Mouse (Mus musculus): ENCODE results near the gene Pank1. TPM values are rescaled to one million over a fixed set of nuclear protein-coding genes. Genes with fewer than 3 reads are reported as not detected.

Gene Pank1
- polyA plus RNA-seq, 1 experiment from 2014 or later: 12.5 TPM

GRCm38 (mm10) chr19:34844760-34845159 lies 34.5 kb downstream of the Pank1 start:
- Histone ChIP-seq H3K4me3 (ENCODE audit: low read depth, low read length) (no peak overlapping the region), H3K4me1 (replicated peaks; ENCODE audit: control insufficient read depth, insufficient read depth, low read length) (no peaks in the 10 kb centered on the region), H3K4me2 (replicated peaks; ENCODE audit: low read depth, low read length) (no peak overlapping the region), H3K36me3 (ENCODE audit: control insufficient read depth, insufficient read depth, low read length) (no peaks in the 10 kb centered on the region), H3K9ac (ENCODE audit: low read depth, low read length) (no peak overlapping the region), H3K9me3 (ENCODE audit: control insufficient read depth, low read length) (no peaks in the 10 kb centered on the region), H3K27me3 (ENCODE audit: control insufficient read depth, insufficient read depth, low read length) (no peaks in the 10 kb centered on the region), H3K27ac (ENCODE audit: low read depth, low read length) (no peak overlapping the region)
- WGBS: 89% methylated on average over 5 of the region's 5 CpGs
- DNase-seq (ENCODE audit: low spot score) (no peak), ATAC-seq (ENCODE audit: low FRiP score) (no peak)

GRCm38 (mm10) chr19:34844047-34844446 lies 35.2 kb downstream of the Pank1 start:
- 89% methylated on average over 9 of the region's 9 CpGs for WGBS
- Histone ChIP-seq H3K9ac (ENCODE audit: low read depth, low read length) (no peak overlapping the region), H3K4me1 (replicated peaks; ENCODE audit: control insufficient read depth, insufficient read depth, low read length) (no peaks in the 10 kb centered on the region), H3K4me2 (replicated peaks; ENCODE audit: low read depth, low read length) (no peak overlapping the region), H3K27ac (ENCODE audit: low read depth, low read length) (no peak overlapping the region), H3K4me3 (ENCODE audit: low read depth, low read length) (no peak overlapping the region), H3K27me3 (ENCODE audit: control insufficient read depth, insufficient read depth, low read length) (no peaks in the 10 kb centered on the region), H3K9me3 (ENCODE audit: control insufficient read depth, low read length) (no peaks in the 10 kb centered on the region), H3K36me3 (ENCODE audit: control insufficient read depth, insufficient read depth, low read length) (no peaks in the 10 kb centered on the region)
- ATAC-seq (ENCODE audit: low FRiP score) (no peak), DNase-seq (ENCODE audit: low spot score) (no peak)

GRCm38 (mm10) chr19:34841719-34842506 lies 37.3 kb downstream of the Pank1 start:
- 63% methylated on average over 9 of the region's 9 CpGs for WGBS
- Histone ChIP-seq H3K4me3 (ENCODE audit: low read depth, low read length) (no peak overlapping the region), H3K4me1 (replicated peaks; ENCODE audit: control insufficient read depth, insufficient read depth, low read length) (no peaks in the 10 kb centered on the region), H3K27ac (ENCODE audit: low read depth, low read length) (no peak overlapping the region), H3K36me3 (ENCODE audit: control insufficient read depth, insufficient read depth, low read length) (no peaks in the 10 kb centered on the region), H3K9ac (ENCODE audit: low read depth, low read length) (no peak overlapping the region), H3K27me3 (ENCODE audit: control insufficient read depth, insufficient read depth, low read length) (no peaks in the 10 kb centered on the region), H3K4me2 (replicated peaks; ENCODE audit: low read depth, low read length) (no peak overlapping the region), H3K9me3 (ENCODE audit: control insufficient read depth, low read length) (no peaks in the 10 kb centered on the region)
- ATAC-seq (ENCODE audit: low FRiP score) (no peak), DNase-seq (ENCODE audit: low spot score) (no peak)

GRCm38 (mm10) chr19:34838624-34839023 lies 40.6 kb downstream of the Pank1 start:
- no peak overlapping the region for H3K4me3 ChIP-seq (ENCODE audit: low read depth, low read length)
- DNase-seq (ENCODE audit: low spot score) (no peak), ATAC-seq (ENCODE audit: low FRiP score) (no peak)
- no peak overlapping the region for H3K9ac ChIP-seq (ENCODE audit: low read depth, low read length)
- H3K4me2 ChIP-seq (replicated peaks; ENCODE audit: low read depth, low read length): no peak overlapping the region
- no peak overlapping the region for H3K27ac ChIP-seq (ENCODE audit: low read depth, low read length)
- no peaks in the 10 kb centered on the region for H3K36me3 ChIP-seq (ENCODE audit: control insufficient read depth, insufficient read depth, low read length)
- H3K27me3 ChIP-seq (ENCODE audit: control insufficient read depth, insufficient read depth, low read length): no peaks in the 10 kb centered on the region
- WGBS: 97% methylated on average over 9 of the region's 9 CpGs
- H3K9me3 ChIP-seq (ENCODE audit: control insufficient read depth, low read length): no peaks in the 10 kb centered on the region
- no peaks in the 10 kb centered on the region for H3K4me1 ChIP-seq (replicated peaks; ENCODE audit: control insufficient read depth, insufficient read depth, low read length)

- Histone ChIP-seq H3K9ac (ENCODE audit: low read depth, low read length) (no peak overlapping the region), H3K4me3 (ENCODE audit: low read depth, low read length) (no peak overlapping the region), H3K27ac (ENCODE audit: low read depth, low read length) (no peak overlapping the region), H3K27me3 (ENCODE audit: control insufficient read depth, insufficient read depth, low read length) (no peaks in the 10 kb centered on the region), H3K4me2 (replicated peaks; ENCODE audit: low read depth, low read length) (no peak overlapping the region), H3K9me3 (ENCODE audit: control insufficient read depth, low read length) (no peaks in the 10 kb centered on the region), H3K36me3 (ENCODE audit: control insufficient read depth, insufficient read depth, low read length) (no peaks in the 10 kb centered on the region), H3K4me1 (replicated peaks; ENCODE audit: control insufficient read depth, insufficient read depth, low read length) (no peaks in the 10 kb centered on the region)
- WGBS: 88% methylated on average over 4 of the region's 4 CpGs
- no peak for ATAC-seq (ENCODE audit: low FRiP score)
- no peak for DNase-seq (ENCODE audit: low spot score)
These were observed 47.6 kb downstream of the Pank1 start for GRCm38 (mm10) chr19:34831702-34832101.

GRCm38 (mm10) chr19:34827916-34828635 lies 51.2 kb downstream of the Pank1 start:
- 92% methylated on average over 5 of the region's 5 CpGs for WGBS
- Histone ChIP-seq H3K4me3 (ENCODE audit: low read depth, low read length) (no peak overlapping the region), H3K36me3 (ENCODE audit: control insufficient read depth, insufficient read depth, low read length) (no peaks in the 10 kb centered on the region), H3K27me3 (ENCODE audit: control insufficient read depth, insufficient read depth, low read length) (no peaks in the 10 kb centered on the region), H3K9me3 (ENCODE audit: control insufficient read depth, low read length) (no peaks in the 10 kb centered on the region), H3K4me1 (replicated peaks; ENCODE audit: control insufficient read depth, insufficient read depth, low read length) (no peaks in the 10 kb centered on the region), H3K27ac (ENCODE audit: low read depth, low read length) (no peak overlapping the region), H3K9ac (ENCODE audit: low read depth, low read length) (no peak overlapping the region), H3K4me2 (replicated peaks; ENCODE audit: low read depth, low read length) (no peak overlapping the region)
- DNase-seq (ENCODE audit: low spot score): no peak
- no peak for ATAC-seq (ENCODE audit: low FRiP score)

GRCm38 (mm10) chr19:34827444-34827843 lies 51.8 kb downstream of the Pank1 start:
- no peak overlapping the region for H3K9ac ChIP-seq (ENCODE audit: low read depth, low read length)
- ATAC-seq (ENCODE audit: low FRiP score) (no peak), DNase-seq (ENCODE audit: low spot score) (no peak)
- no peak overlapping the region for H3K4me2 ChIP-seq (replicated peaks; ENCODE audit: low read depth, low read length)
- 89% methylated on average over 6 of the region's 6 CpGs for WGBS
- no peak overlapping the region for H3K4me3 ChIP-seq (ENCODE audit: low read depth, low read length)
- no peaks in the 10 kb centered on the region for H3K9me3 ChIP-seq (ENCODE audit: control insufficient read depth, low read length)
- no peaks in the 10 kb centered on the region for H3K36me3 ChIP-seq (ENCODE audit: control insufficient read depth, insufficient read depth, low read length)
- H3K4me1 ChIP-seq (replicated peaks; ENCODE audit: control insufficient read depth, insufficient read depth, low read length): no peaks in the 10 kb centered on the region
- no peaks in the 10 kb centered on the region for H3K27me3 ChIP-seq (ENCODE audit: control insufficient read depth, insufficient read depth, low read length)
- no peak overlapping the region for H3K27ac ChIP-seq (ENCODE audit: low read depth, low read length)

- DNase-seq (ENCODE audit: low spot score) (peak; percentile 62), ATAC-seq (ENCODE audit: low FRiP score) (peak; percentile 33; the same call in 1 of the 2 replicates)
- Histone ChIP-seq H3K27me3 (ENCODE audit: control insufficient read depth, insufficient read depth, low read length) (no peaks in the 10 kb centered on the region), H3K4me3 (ENCODE audit: low read depth, low read length) (no peak overlapping the region), H3K36me3 (ENCODE audit: control insufficient read depth, insufficient read depth, low read length) (no peaks in the 10 kb centered on the region), H3K4me1 (replicated peaks; ENCODE audit: control insufficient read depth, insufficient read depth, low read length) (no peaks in the 10 kb centered on the region), H3K4me2 (replicated peaks; ENCODE audit: low read depth, low read length) (no peak overlapping the region), H3K27ac (ENCODE audit: low read depth, low read length) (no peak overlapping the region), H3K9me3 (ENCODE audit: control insufficient read depth, low read length) (no peaks in the 10 kb centered on the region), H3K9ac (ENCODE audit: low read depth, low read length) (no peak overlapping the region)
- 75% methylated on average over 13 of the region's 13 CpGs for WGBS
These were observed 53.2 kb downstream of the Pank1 start for GRCm38 (mm10) chr19:34825946-34826655.
